Mouse (Mus musculus) right cerebral cortex, adult 18-20 months (tissue): Measurements from ENCODE around the gene Sorbs1.

Experiments
- DNase-seq: peaks from one replicate; pipeline ENCODE4 v3.0.0; 2022; ENCODE audit warnings: mixed read lengths

Gene Sorbs1

DNA sequence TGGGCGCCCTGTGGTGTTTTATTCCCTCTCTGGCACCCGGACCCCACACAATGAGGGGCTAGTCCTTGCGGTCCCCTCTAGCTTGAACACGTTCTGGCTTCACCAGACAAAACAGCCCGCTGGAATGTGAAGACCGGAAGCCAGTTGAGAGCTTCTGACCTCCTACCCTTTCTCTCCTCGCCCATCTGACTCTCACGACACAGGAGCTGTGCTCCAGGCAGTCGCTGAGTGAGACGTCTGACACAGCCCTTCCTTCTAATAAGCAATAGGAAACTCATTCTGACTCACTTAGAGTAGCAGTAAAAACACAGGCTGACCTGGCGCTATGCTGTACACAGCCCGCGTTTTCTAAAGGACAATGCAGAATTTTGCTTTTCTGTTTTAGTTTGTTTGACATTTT, 259.8 kb downstream of the Sorbs1 start:
- no peak for DNase-seq

DNA sequence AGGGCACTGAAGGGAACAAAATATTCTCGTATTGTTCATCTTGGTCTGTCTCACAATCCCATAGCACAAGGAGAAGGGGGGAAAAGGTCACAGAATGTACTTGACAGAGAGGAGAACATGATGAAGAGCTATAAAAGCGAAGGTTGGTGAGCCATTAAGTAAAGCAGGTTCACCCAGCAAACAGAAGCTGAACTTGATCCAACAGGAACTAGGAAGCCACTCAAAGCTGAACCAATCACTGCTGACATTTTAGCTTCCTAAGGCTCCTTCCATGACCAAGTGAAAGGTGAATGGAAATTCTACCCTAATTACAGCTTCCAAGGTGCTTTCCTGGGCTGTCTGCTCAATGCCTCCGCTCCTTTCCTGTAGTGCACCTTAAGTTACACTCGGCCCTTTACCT, 262.5 kb downstream of the Sorbs1 start:
- DNase-seq = no peak

DNA sequence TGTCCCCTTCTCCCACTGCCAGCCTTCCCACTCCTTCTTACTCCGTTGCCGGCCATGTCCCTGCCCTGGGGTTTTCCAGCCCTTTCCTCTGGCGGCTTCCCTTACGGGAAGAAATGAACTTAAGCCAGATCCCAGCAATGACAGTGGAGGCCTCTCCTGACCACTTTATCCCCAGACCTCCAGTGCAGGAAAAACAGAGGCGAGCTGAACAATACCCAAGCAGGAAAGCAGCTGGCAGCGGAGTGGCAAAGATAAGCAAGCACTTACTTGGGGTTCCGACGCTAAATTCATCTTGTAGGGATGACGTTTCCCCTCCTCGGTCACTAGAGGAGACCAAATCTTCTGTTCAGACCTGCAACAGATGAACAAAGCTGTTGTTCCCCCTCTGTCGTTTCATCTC, 264.2 kb downstream of the Sorbs1 start:
- DNase-seq = no peak

DNA sequence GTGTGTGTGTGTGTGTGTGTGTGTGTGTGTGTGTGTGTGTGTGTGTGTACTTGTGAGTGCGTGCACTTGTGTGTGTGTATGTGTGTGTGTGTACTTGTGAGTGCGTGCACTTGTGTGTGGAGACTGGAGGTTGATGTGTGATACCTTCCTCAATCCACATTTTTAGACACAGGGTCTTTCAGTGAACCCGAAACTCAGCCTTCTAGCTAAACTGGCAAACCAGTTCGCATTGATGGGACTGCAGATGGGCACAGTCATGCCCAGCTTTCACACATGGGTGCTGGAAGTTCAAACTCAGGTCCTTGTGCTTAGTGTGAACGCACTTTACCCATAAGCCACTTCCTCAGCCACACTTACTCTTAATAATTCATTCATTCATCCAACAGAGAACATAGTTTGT, 265.1 kb downstream of the Sorbs1 start:
- no peak for DNase-seq

DNA sequence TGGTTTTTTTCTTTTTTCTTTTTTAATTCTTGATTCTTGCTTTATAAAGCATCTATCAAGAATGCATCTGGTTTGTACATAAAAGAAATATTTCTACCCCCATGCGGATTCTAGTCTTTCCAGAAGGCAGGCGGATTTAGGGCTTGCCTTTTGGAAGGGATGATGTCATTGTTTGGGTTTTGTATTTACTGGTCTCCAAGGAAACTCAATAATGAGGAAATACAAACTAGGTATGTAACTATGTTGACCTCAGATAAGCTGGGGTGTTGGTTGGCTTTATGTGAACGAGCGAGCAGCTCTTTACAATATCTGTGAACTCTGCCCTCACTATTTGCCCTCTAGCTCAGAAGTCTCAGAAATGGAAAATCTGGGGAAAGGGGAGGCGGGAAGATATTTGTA, 266.3 kb downstream of the Sorbs1 start:
- DNase-seq = no peak

DNA sequence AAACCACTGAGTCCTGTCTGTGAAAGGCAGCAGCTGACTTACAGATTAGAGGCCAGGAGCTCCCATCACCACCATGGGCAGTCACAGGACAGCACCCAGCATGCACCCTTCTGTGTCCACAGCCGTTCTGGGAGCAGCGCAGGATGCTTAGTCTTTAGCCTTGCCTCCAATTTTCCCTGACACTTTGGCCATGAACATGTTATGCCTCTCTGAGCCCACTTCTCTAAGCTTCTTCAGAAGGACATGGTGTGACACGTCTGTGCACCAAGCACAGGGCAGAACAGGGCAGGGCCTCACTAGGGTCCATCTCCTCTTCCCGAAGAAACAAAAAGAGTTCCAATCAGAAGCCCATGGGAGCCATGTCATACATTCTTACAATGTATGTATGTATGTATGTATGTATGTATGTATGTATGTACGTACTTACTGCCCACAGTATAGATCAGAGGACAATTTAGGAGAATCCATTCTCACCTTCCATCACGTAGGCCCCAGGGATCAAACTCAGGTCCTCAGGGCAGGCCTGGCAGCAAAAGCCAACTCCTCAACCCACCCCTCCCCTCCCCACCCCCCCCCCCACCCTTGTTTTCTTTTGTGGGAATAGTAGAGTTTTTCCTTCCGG, 266.8 kb downstream of the Sorbs1 start:
- no peak for DNase-seq
